11 mouse cellular contexts compared by ENCODE assay signal in the genomic region with DNA sequence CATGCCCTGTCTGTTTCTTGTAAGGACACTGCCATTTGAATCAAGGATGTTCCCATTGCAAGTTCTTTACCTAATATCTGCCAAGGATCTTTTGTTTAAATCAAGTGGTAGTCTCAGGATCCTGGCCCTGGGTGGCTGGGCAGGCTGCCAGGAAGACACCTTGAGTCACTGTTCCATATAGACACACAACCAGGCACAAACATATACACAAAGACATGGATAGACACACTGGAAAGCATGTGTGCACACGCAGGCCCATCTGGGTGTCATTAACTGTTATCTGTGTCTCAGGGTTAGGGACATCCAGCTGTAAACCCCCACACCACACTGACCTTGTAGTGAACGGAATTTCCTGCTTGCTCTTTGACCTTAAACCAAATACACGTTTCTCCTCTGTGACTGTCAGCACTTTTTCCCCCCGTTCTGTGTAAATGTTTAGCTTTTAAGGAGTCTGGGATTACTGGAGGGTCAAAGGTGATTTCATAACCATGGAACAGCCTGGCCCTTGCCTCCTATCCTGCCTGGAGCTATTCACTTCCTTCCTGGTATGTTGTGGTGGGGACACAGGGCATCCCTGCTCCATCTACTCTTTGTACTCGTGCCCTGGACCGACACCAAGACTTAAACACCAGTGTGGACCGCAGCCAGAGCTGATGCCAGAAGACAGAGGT. TPM values are rescaled to one million over a fixed set of nuclear protein-coding genes. Genes with fewer than 3 reads are reported as not detected.
DNase-seq lines count a peak whose midpoint lies in the region; ATAC-seq and TF ChIP-seq lines count a peak whose summit lies in the region.
"Had no signal": no experiment of that assay in that cellular context is flagged by ENCODE, and none has a peak within 500 bp of the region (broad histone marks: within the 10 kb centered on the region; RNA-seq: fewer than 3 reads in every experiment).

No protein-coding gene starts in this region.

- H3K27ac ChIP-seq in embryonic facial prominence, embryonic 10.5 days (replicated peaks): peak overlapping the region; percentile 52
- H3K27ac ChIP-seq in intestine, embryonic 16.5 days (ENCODE audit: low read length): peak overlapping the region; percentile 89
- peak overlapping the region; percentile 20; the same call in 1 of the 2 replicates for H3K27ac ChIP-seq in lung, postnatal 0 days (ENCODE audit: low read length)
- H3K27ac ChIP-seq: forebrain, embryonic 12.5 days; midbrain, embryonic 13.5 days had no signal

- 0 out of 2 replicates have a peak, but pooled peaks cover 4% of the 10 kb centered on the region for H3K27me3 ChIP-seq in embryonic facial prominence, embryonic 10.5 days (replicated peaks; ENCODE audit: low read depth, poor library complexity, severe bottlenecking)
- H3K27me3 ChIP-seq in intestine, embryonic 16.5 days (replicated peaks; ENCODE audit: control insufficient read depth, insufficient read depth, low read length): no peaks in the 10 kb centered on the region
- no peaks in the 10 kb centered on the region for H3K27me3 ChIP-seq in lung, postnatal 0 days (replicated peaks; ENCODE audit: insufficient read depth, low read length)
- H3K27me3 ChIP-seq: forebrain, embryonic 12.5 days; heart, embryonic 12.5 days; midbrain, embryonic 13.5 days had no signal

- peaks cover 3% of the 10 kb centered on the region; the same call in 1 of the 2 replicates for H3K36me3 ChIP-seq in embryonic facial prominence, embryonic 10.5 days (replicated peaks)
- H3K36me3 ChIP-seq in intestine, embryonic 16.5 days (ENCODE audit: control insufficient read depth, insufficient read depth, low read length): peaks cover 9% of the 10 kb centered on the region; the same call in 1 of the 2 replicates
- no peaks in the 10 kb centered on the region for H3K36me3 ChIP-seq in lung, postnatal 0 days (ENCODE audit: insufficient read depth, low read length)
- H3K36me3 ChIP-seq: heart, embryonic 12.5 days had no signal

- DNase-seq in embryonic facial prominence, embryonic 10.5 days (ENCODE audit: low spot score): peak; percentile 42
- DNase-seq in large intestine, adult 2 months (ENCODE audit: low read depth, low spot score): peak; percentile 47
- peak; percentile 58 for DNase-seq in lung, postnatal 0 days (ENCODE audit: low spot score)
- DNase-seq in adrenal gland, postnatal 36 days: no peak
- DNase-seq in frontal cortex, postnatal 14 days (ENCODE audit: low spot score in 2 of 2): no peak
- no peak for DNase-seq in heart, adult 8-10 months (ENCODE audit: low spot score)
- no peak for DNase-seq in layer of hippocampus, adult 8-10 months (ENCODE audit: low spot score in 2 of 2)

- H3K4me2 ChIP-seq in intestine, embryonic 16.5 days (ENCODE audit: low read depth, low read length): no peak overlapping the region
- H3K4me2 ChIP-seq in lung, postnatal 0 days (replicated peaks; ENCODE audit: low read depth, low read length): no peak overlapping the region
- H3K4me2 ChIP-seq: forebrain, embryonic 12.5 days; heart, embryonic 12.5 days; midbrain, embryonic 13.5 days had no signal

- peak overlapping the region; percentile 34 for H3K9ac ChIP-seq in intestine, embryonic 16.5 days (ENCODE audit: low read depth, low read length)
- H3K9ac ChIP-seq in lung, postnatal 0 days (replicated peaks; ENCODE audit: low read depth): no peak overlapping the region
- H3K9ac ChIP-seq: forebrain, embryonic 12.5 days; heart, embryonic 12.5 days; midbrain, embryonic 13.5 days had no signal

- ATAC-seq in intestine, embryonic 16.5 days: peak; percentile 92
- peak; percentile 64 for ATAC-seq in lung, postnatal 0 days
- ATAC-seq: midbrain, embryonic 13.5 days had no signal

- WGBS in embryonic facial prominence, embryonic 10.5 days: 32% methylated on average over 7 of the region's 7 CpGs
- WGBS in intestine, embryonic 16.5 days: 15% methylated on average over 7 of the region's 7 CpGs
- 7% methylated on average over 7 of the region's 7 CpGs for WGBS in large intestine, adult 2 months
- WGBS in lung, postnatal 0 days: 21% methylated on average over 7 of the region's 7 CpGs

- TF ChIP-seq CTCF in lung, postnatal 0 days (IDR thresholded peaks at IDR 0.05): no peak

- peaks cover 41% of the 10 kb centered on the region for H3K4me1 ChIP-seq in embryonic facial prominence, embryonic 10.5 days
- H3K4me1 ChIP-seq in intestine, embryonic 16.5 days (ENCODE audit: control insufficient read depth, insufficient read depth, low read length): peaks cover 34% of the 10 kb centered on the region
- H3K4me1 ChIP-seq in lung, postnatal 0 days (ENCODE audit: insufficient read depth, low read depth, low read length): peaks cover 4% of the 10 kb centered on the region; the same call in 1 of the 2 replicates
- H3K4me1 ChIP-seq: forebrain, embryonic 12.5 days had no signal

- peak; percentile 65; the same call in 1 of the 2 replicates for TF ChIP-seq EP300 in lung, postnatal 0 days (IDR thresholded peaks at IDR 0.05)

- H3K9me3 ChIP-seq in embryonic facial prominence, embryonic 10.5 days: no peaks in the 10 kb centered on the region
- no peaks in the 10 kb centered on the region for H3K9me3 ChIP-seq in intestine, embryonic 16.5 days (ENCODE audit: control insufficient read depth, low read length)
- no peaks in the 10 kb centered on the region for H3K9me3 ChIP-seq in lung, postnatal 0 days (ENCODE audit: low read length)
- H3K9me3 ChIP-seq: forebrain, embryonic 12.5 days; heart, embryonic 12.5 days; midbrain, embryonic 13.5 days had no signal

- H3K4me3 ChIP-seq in embryonic facial prominence, embryonic 10.5 days: no peak overlapping the region
- H3K4me3 ChIP-seq in intestine, embryonic 16.5 days (ENCODE audit: low read length): no peak overlapping the region
- H3K4me3 ChIP-seq in lung, postnatal 0 days (ENCODE audit: low read depth, low read length): no peak overlapping the region
- H3K4me3 ChIP-seq: forebrain, embryonic 12.5 days; heart, embryonic 12.5 days; midbrain, embryonic 13.5 days had no signal

RNA-seq across cellular contexts. Expression of a gene that starts 59.2 kb away (rescaled TPM):
- 16.9 and 18.9 TPM in 2 replicates for polyA plus RNA-seq in embryonic facial prominence, embryonic 10.5 days (2016; fragmentation: Nextera tagmentation; extraction: Ambion mirVana)
- 62.5 and 65.2 TPM in 2 replicates for polyA plus RNA-seq in intestine, embryonic 16.5 days (2015; fragmentation: Nextera tagmentation; extraction: Ambion mirVana)
- 295 and 341 TPM in 2 replicates for polyA plus RNA-seq in large intestine, adult 2 months (2012; rRNA removed)
- 44.1 and 44.2 TPM in 2 replicates for polyA plus RNA-seq in lung, postnatal 0 days (2015; fragmentation: Nextera tagmentation; extraction: Ambion mirVana)
- total RNA-seq in adrenal gland, postnatal 36 days (2021): 1 to 10 TPM; 3.2 to 3.7 TPM
- total RNA-seq in heart, adult 8-10 months (2022): 1 to 10 TPM; 3.1 to 5.5 (median 4.2) TPM
- total RNA-seq in layer of hippocampus, adult 8-10 months (2022): 10 to 100 TPM; 22.5 to 35.1 (median 28.4) TPM

Comparison
In these comparisons a context has a peak if more than half of its experiments do, and no peak if none do; other contexts are left out.
1. DNase-seq: peak in embryonic facial prominence, embryonic 10.5 days (single experiment), large intestine, adult 2 months (single experiment) and lung, postnatal 0 days (single experiment); none in adrenal gland, postnatal 36 days (0 of 2), frontal cortex, postnatal 14 days (0 of 2), heart, adult 8-10 months (single experiment) and layer of hippocampus, adult 8-10 months (0 of 2).
2. H3K27ac ChIP-seq: peak in every context shown above with its lines; median percentile 89 in intestine, embryonic 16.5 days; 52 in embryonic facial prominence, embryonic 10.5 days; 20 in lung, postnatal 0 days.